Mouse (Mus musculus) intestine, embryonic 14.5 days (tissue): ENCODE measurements around the gene Itga2b. TPM values are rescaled to one million over a fixed set of nuclear protein-coding genes. Genes with fewer than 3 reads are reported as not detected.

ENCODE experiments used
- ATAC-seq: fragments of 200-750 bp; cut with Nextera tagmentation; replicated peaks from 2 replicates; pipeline ENCODE4 v1.8.0; 2017; ENCODE audit warnings: low read depth, moderate number of reproducible peaks, moderate TSS enrichment, moderate library complexity; ENCODE audit not compliant: low FRiP score, low TSS enrichment
- DNase-seq: peaks from one replicate; pipeline ENCODE4 v3.0.0-alpha.2; 2018; ENCODE audit warnings: low spot score
- H3K27ac ChIP-seq: fragments of 300-500 bp; sonication (generic); 2 replicates; pipeline ENCODE4 v1.5.1; 2014; ENCODE audit warnings: low read depth, mild to moderate bottlenecking, control low read depth
- H3K27me3 ChIP-seq: fragments of 300-500 bp; sonication (generic); replicated peaks from 2 replicates; pipeline ENCODE4 v1.6.1; 2014; ENCODE audit warnings: low read length, control low read depth; ENCODE audit not compliant: control insufficient read depth, insufficient read depth
- H3K36me3 ChIP-seq: fragments of 300-500 bp; sonication (generic); 2 replicates; pipeline ENCODE4 v1.6.1; 2014; ENCODE audit warnings: low read length, control low read depth; ENCODE audit not compliant: control insufficient read depth, insufficient read depth
- H3K4me1 ChIP-seq: fragments of 300-500 bp; sonication (generic); replicated peaks from 2 replicates; pipeline ENCODE4 v1.6.1; 2014; ENCODE audit warnings: low read length, control low read depth, mixed read lengths; ENCODE audit not compliant: control insufficient read depth, insufficient read depth
- H3K4me2 ChIP-seq: fragments of 300-500 bp; sonication (generic); 2 replicates; pipeline ENCODE4 v1.6.1; 2014; ENCODE audit warnings: low read length
- H3K4me3 ChIP-seq: fragments of 300-500 bp; sonication (generic); 2 replicates; pipeline ENCODE4 v1.5.1; 2014; ENCODE audit warnings: low read depth, low read length, control low read depth, mixed read lengths
- H3K9ac ChIP-seq: fragments of 300-500 bp; sonication (generic); 2 replicates; pipeline ENCODE4 v1.6.1; 2014; ENCODE audit warnings: mild to moderate bottlenecking, low read length
- H3K9me3 ChIP-seq: fragments of 300-500 bp; sonication (generic); 2 replicates; pipeline ENCODE4 v1.6.1; 2016; ENCODE audit warnings: low read length, control low read depth; ENCODE audit not compliant: control insufficient read depth
- WGBS: fragments of 180-500 bp; shearing (Covaris S2); extraction: QIAGEN DNeasy Blood & Tissue Kit; methylation state at CpG from one replicate; pipeline ENCODE4 v1.1.7; 2014; 5-methylcytosine and 5-hydroxymethylcytosine counted together
- polyA plus RNA-seq: library from polyadenylated mRNA; unstranded; fragments of >200 nt; fragmentation: Nextera tagmentation; extraction: Ambion mirVana; gene quantifications from 2 replicates; pipeline ENCODE4 v1.2.1, GENCODE M21; 2014

Gene Itga2b
- polyA plus RNA-seq, 1 experiment from 2014 or later: 6.4 TPM

- ATAC-seq: no peak
- no peaks in the 10 kb centered on the region for H3K27me3 ChIP-seq
- H3K27ac ChIP-seq: no peak overlapping the region
- no peaks in the 10 kb centered on the region for H3K4me1 ChIP-seq
- peaks cover 30% of the 10 kb centered on the region for H3K36me3 ChIP-seq
- DNase-seq: no peak
- 95% methylated on average over 2 of the region's 2 CpGs for WGBS
- H3K4me2 ChIP-seq: no peak overlapping the region
- H3K9ac ChIP-seq: no peak overlapping the region
- no peak overlapping the region for H3K4me3 ChIP-seq
- H3K9me3 ChIP-seq: no peaks in the 10 kb centered on the region
Measured at GRCm38 (mm10) chr11:102493241-102493640, 23.3 kb upstream of the Itga2b start.

DNA sequence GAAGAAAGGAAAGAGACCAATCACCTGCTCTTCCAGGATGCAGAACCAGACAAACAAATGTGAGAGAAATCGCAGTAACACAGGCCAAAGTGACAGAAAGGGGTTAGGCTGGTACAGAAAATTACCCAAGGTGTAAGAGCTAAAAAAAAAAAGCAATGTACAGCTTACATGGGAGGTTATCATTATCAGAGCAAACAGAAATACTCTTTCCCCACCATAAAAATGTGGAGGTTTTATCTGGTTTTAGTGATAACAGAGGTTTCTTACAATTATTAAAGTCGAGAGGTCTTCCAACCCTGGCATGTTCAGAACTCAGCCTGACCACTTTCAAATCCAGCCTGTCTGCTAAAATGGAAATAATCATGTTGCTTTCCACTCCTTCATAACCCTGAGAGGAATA, 18.0 kb upstream of the Itga2b start:
- no peaks in the 10 kb centered on the region for H3K4me1 ChIP-seq
- H3K4me3 ChIP-seq: no peak overlapping the region
- H3K27me3 ChIP-seq: no peaks in the 10 kb centered on the region
- no peak overlapping the region for H3K27ac ChIP-seq
- peaks cover 35% of the 10 kb centered on the region for H3K36me3 ChIP-seq
- H3K4me2 ChIP-seq: no peak overlapping the region
- no peak overlapping the region for H3K9ac ChIP-seq
- no peaks in the 10 kb centered on the region for H3K9me3 ChIP-seq
- ATAC-seq (no peak), DNase-seq (no peak)
- 77% methylated on average over 2 of the region's 2 CpGs for WGBS

DNA sequence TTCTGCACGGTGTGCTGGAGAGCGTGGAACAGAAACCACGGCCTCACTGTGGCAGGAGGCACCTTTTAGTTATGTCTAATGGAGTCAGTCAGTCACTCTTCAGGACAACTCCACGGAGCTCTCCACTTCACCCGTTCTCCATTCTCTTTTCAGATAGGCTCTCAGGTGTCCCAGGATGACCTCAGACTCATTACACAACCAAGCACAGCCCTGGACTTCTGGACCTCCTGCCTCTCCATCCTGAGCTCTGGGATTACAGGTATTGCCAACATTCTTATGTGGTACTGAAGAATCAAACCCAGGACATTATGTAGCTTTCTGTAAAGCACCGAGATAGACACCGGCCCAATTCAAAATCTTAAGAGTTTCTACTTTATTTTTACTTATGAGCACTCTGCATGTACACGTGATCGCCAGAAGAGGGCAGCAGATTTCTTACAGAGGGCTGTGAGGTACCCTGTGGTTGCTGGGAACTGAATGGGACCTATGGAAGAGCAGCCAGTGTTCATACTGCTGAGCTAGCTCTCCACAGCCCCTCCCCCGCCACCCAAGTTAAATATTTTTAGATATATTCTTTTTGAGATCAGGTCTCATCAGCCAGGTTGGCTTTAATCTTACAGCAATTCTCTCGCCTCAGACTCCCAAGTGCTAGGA, 16.9 kb upstream of the Itga2b start:
- peaks cover 41% of the 10 kb centered on the region for H3K36me3 ChIP-seq
- ATAC-seq (no peak; the same call in 1 of the 2 replicates), DNase-seq (no peak)
- 69% methylated on average over 11 of the region's 11 CpGs for WGBS
- H3K4me3 ChIP-seq: no peak overlapping the region
- no peaks in the 10 kb centered on the region for H3K27me3 ChIP-seq
- no peak overlapping the region for H3K4me2 ChIP-seq
- no peaks in the 10 kb centered on the region for H3K9me3 ChIP-seq
- H3K27ac ChIP-seq: no peak overlapping the region
- H3K9ac ChIP-seq: no peak overlapping the region
- no peaks in the 10 kb centered on the region for H3K4me1 ChIP-seq

DNA sequence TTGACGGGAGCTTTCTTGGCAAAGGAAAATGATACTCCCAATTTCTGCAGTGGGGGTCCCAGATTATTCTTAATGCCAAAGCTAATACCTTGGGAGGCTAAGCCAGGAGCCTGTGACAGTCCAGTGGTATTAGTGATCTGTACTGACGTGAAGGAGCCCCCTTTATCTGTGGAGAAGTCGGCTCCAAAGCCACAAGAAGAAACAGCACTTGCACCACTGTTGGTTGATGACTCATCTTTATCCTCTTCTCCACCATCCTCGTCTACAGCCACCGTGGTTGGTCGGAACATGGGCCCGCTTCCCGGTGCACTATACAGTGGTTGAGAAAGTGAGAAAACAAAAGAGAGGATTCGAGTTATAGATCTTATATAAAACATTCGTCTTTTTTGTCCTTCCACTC, 11.9 kb upstream of the Itga2b start:
- Histone ChIP-seq H3K4me1 (no peaks in the 10 kb centered on the region), H3K27me3 (no peaks in the 10 kb centered on the region), H3K9me3 (no peaks in the 10 kb centered on the region), H3K4me3 (no peak overlapping the region), H3K36me3 (peaks cover 81% of the 10 kb centered on the region), H3K4me2 (no peak overlapping the region), H3K27ac (no peak overlapping the region), H3K9ac (no peak overlapping the region)
- ATAC-seq: no peak
- WGBS: 94% methylated on average over 10 of the region's 10 CpGs
- DNase-seq: no peak

DNA sequence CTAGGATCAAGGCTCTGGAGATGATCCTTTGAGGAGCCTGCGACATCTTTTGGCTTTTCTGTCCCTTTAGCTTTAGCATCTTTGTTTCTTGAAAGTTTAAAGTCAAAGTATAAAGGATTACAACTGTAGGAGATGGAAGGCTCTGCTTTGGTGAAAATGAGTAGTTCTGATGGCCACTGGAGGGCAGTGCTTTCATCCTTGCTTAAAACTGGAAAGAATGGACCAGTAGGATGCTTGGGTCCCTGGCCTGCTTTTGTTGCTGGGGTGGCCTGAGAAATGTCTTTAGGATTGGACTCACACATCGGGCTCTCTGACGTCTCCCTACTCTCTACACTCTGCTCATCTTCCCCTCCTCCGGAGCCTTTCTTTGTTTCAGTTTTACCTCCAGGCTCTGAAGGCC, 11.0 kb upstream of the Itga2b start:
- peaks cover 72% of the 10 kb centered on the region for H3K36me3 ChIP-seq
- H3K4me3 ChIP-seq: no peak overlapping the region

DNA sequence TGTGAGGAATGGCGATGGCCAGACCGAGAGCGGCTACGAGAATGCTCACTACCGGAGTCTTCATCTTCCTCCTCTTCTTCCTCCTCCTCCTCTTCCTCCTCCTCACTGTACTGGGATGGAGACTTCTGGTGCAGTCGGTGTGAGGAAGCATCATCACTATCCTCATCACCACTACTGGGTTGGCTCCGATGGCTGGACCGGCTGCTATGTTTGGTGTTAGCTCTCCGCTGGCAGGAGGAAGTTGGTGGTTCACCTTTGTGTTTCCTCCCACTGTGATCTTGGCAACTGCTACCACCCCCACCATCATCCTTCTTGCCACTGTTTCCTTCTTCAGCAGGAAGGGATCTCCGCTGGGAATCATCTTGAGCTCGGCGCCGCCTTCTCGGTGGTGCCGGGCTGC, 10.2 kb upstream of the Itga2b start:
- Histone ChIP-seq H3K27ac (no peak overlapping the region), H3K4me2 (no peak overlapping the region), H3K27me3 (no peaks in the 10 kb centered on the region), H3K9me3 (no peaks in the 10 kb centered on the region), H3K4me3 (no peak overlapping the region), H3K9ac (no peak overlapping the region), H3K4me1 (no peaks in the 10 kb centered on the region), H3K36me3 (peaks cover 66% of the 10 kb centered on the region)
- ATAC-seq (no peak), DNase-seq (no peak)
- 95% methylated on average over 15 of the region's 15 CpGs for WGBS

More for the DNA sequence above, 11.0 kb upstream of the Itga2b start:
- Histone ChIP-seq H3K9ac (no peak overlapping the region), H3K4me2 (no peak overlapping the region), H3K27me3 (no peaks in the 10 kb centered on the region), H3K9me3 (no peaks in the 10 kb centered on the region), H3K4me1 (no peaks in the 10 kb centered on the region), H3K27ac (no peak overlapping the region)
- DNase-seq (no peak), ATAC-seq (no peak)
- WGBS: 88% methylated on average over 4 of the region's 4 CpGs

- 95% methylated on average over 23 of the region's 23 CpGs for WGBS
- H3K9ac ChIP-seq: no peak overlapping the region
Measured at GRCm38 (mm10) chr11:102479581-102479980, 9.7 kb upstream of the Itga2b start.

GRCm38 (mm10) chr11:102478671-102479070, 8.7 kb upstream of the Itga2b start:
- 79% methylated on average over 3 of the region's 3 CpGs for WGBS
- peaks cover 59% of the 10 kb centered on the region for H3K36me3 ChIP-seq
- no peak for ATAC-seq

More at GRCm38 (mm10) chr11:102479581-102479980, 9.7 kb upstream of the Itga2b start:
- DNase-seq (no peak), ATAC-seq (no peak)
- Histone ChIP-seq H3K36me3 (peaks cover 61% of the 10 kb centered on the region), H3K27ac (no peak overlapping the region), H3K4me1 (no peaks in the 10 kb centered on the region), H3K4me2 (no peak overlapping the region), H3K27me3 (no peaks in the 10 kb centered on the region), H3K4me3 (no peak overlapping the region), H3K9me3 (no peaks in the 10 kb centered on the region)

GRCm38 (mm10) chr11:102475027-102475426, 5.1 kb upstream of the Itga2b start:
- Histone ChIP-seq H3K4me2 (no peak overlapping the region), H3K9me3 (no peaks in the 10 kb centered on the region), H3K27ac (no peak overlapping the region), H3K9ac (no peak overlapping the region), H3K27me3 (no peaks in the 10 kb centered on the region), H3K4me3 (no peak overlapping the region), H3K4me1 (no peaks in the 10 kb centered on the region), H3K36me3 (peaks cover 28% of the 10 kb centered on the region)
- DNase-seq: no peak
- no peak for ATAC-seq
- 90% methylated on average over 3 of the region's 3 CpGs for WGBS

More at GRCm38 (mm10) chr11:102478671-102479070, 8.7 kb upstream of the Itga2b start:
- H3K9me3 ChIP-seq: no peaks in the 10 kb centered on the region
- no peak overlapping the region for H3K4me2 ChIP-seq
- H3K9ac ChIP-seq: no peak overlapping the region
- H3K4me1 ChIP-seq: no peaks in the 10 kb centered on the region
- no peaks in the 10 kb centered on the region for H3K27me3 ChIP-seq
- H3K4me3 ChIP-seq: no peak overlapping the region
- DNase-seq: no peak
- H3K27ac ChIP-seq: no peak overlapping the region
